Mouse (Mus musculus): ENCODE data around the gene Surf2.

The Surf2 gene

DNA sequence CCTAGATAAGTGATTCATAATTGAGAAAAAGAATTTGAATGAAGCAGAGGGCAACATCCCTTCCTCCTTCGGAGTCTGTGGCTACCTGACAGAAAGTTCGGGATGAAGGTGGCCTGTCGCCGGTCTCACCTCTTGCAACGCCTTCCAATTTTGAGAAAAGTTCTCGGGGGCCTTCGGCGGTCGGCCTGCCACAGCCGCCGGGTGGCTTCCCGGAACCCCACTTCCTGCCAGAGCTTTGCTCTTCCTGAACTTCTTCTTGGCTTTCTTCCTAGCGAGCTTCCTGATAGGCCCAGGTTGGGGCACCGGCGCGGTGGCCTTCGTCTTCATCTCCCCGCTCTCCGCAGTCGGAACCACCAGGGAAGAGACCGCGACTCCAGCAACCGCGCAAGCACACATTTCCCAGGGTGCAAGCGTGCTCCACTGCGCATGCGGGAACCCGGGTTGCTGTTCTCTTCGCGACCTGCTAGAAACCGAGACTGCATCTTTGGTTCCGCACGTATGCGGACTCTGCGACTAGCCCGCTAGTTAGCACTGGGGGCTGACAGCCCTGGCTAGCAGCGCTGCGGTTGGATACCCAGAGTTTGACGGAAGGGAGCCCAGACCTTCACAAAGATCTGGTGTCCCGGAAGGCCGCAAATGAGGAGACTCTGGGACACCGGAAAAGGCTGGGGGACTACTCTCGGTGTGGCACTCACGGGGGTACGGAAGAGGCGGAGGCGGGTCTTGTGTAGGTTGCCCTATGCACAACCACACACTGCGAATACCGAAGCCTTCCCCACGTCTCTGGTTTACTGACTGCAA is 48.0 kb downstream of the Surf2 start, which contains the start of gene Rexo4:
Gene Rexo4 (minus strand): TSS at position 464 of the 801 bp plus-strand sequence.
- DNase-seq = peak; percentile 98

DNA sequence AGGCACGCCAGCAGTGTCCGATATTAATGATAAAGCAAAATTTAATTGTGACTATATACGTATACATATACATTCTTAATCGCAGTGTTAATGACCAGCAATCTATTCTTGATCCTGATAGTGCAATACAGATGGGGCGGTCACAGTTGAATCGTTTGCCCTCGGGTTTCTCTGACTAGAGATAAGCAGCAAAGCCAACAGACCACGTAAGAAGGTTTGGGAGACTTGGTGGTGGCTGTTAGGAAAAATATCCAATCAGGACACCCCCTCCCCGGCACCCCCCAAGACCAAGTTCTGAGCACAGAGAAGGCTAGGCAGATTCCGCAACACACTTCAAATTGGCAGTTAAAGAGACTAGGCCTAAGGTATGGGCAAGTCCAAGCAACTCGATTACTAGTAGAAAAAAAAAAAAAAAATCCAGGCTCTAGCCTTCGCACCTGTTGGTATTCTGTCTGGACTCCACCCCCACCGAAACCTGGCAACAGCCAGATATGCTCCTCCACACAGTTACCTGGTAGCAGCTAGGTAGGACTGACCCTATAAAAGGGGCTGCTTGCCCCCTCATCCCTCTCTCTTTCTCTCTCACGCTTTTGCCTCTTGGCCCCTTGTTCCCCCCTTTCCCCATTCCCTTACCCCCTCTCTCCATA is 48.7 kb downstream of the Surf2 start:
- DNase-seq = peak; percentile 8

DNA sequence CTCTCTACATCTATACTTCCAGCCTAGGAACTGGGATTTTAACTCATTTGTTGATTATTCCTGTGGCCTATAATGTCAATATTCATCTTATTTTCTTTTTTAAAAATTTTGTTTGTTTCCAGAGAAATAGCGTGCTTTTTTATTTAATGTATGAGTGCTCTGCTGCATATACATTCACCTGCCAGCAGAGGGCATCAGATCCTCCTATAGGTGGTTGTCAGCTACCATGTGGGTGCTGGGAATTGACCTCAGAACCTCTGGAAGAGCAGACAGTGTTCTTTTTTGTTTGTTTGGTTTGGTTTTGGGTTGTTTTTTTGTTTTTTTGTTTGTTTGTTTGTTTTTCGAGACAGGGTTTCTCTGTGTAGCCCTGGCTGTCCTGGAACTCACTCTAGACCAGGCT is 51.1 kb downstream of the Surf2 start:
- no peak for DNase-seq

Data from retina, postnatal 1 day (tissue).